Mouse (Mus musculus) kidney, adult 11 months (tissue): ENCODE measurements around the gene Hacl1.
A peak's percentile ranks its signal among the peaks of the same experiment; 100 is the strongest.
"Not testable (repeated sequence)": the region's sequence is repeated elsewhere in the genome, so short reads cannot be mapped to it uniquely, and the experiment has no call there.

ENCODE experiments used
- DNase-seq: peaks from one replicate; pipeline ENCODE4 v3.0.0; 2022

Gene Hacl1

DNA sequence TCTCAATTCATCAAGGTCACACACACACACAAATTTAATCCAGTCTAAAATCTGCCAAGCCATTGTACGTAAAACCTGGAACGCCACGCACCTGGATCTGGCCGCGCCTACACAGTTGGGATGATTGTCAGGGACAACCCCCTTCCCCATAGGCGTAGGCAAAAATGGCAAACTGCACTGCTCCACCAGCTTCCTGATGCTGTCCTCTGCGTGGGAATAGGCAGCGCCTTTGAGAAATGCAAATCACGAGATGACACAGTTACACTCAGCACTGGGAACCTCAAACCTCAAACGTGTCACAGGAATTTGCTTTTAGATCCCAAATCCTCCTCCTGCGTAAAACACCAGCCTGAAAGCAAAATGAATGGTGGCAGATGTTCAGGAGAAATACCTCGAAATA is 18.3 kb downstream of the Hacl1 start:
- no peak for DNase-seq

DNA sequence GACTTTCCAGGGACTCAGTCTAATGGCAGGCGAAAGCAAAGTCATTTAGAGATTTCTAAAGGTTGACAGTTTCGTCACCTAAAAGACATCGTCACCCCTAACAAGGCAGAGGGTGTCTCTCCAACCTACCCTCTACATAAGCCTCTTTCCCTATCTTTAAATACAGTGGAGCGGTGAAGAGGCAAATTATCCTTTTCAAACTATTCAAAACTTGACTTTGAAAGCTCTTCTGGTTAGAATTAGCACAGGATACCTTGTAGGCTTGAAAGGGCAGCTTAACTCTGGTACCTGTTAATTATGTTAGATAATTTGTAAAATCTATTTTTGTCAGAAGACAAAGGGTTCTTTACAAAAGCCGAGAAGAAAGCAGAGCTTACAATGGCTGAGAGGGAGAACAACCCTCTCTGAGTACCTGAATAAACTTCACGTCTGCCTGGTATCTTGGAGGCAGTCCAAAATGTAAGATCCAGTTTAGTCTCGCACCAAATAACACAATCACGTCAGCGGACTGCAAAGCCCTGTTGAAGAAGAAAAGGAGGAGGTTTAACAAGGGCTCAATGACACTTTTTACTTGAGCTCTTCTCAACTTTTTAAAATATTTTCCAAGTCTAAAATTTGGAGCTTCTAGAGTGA is 20.4 kb downstream of the Hacl1 start:
- no peak for DNase-seq

DNA sequence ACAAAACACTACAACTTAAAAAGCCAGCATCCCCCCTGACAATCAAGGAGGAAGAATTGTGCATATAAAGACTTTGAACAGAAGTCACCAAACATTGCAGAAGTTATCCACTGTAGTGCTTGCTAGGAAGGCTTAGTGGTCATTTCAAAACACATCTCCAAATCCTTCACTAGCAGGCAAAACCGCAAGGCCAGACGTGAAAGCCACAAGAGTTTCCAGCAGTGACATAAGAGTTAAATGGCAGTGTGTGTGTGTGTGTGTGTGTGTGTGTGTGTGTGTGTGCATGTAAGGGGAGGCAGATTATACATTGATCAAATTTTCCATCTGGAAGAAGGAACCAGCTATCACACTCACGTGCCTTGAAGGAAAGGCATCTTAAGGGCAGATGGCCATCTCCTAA is 23.1 kb downstream of the Hacl1 start:
- no peak for DNase-seq

DNA sequence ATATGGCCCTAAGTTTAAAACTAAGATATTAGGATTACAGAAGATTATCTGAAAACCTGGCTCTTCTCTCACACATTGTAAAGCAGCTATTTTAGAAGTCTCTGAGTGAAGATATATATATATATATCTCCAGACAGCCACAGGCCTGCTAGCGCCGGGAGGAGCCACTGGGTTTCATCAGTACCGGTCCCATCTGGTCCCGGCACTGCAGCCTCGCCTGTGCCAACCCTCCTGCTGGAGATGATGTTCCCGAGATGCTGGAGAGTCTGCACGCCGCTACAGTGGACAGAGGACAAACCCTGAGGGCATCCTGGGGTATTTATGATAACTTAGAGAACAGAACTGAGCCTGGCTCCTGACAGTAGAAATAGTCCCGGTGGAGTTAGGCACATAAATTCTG is 23.9 kb downstream of the Hacl1 start:
- no peak for DNase-seq

DNA sequence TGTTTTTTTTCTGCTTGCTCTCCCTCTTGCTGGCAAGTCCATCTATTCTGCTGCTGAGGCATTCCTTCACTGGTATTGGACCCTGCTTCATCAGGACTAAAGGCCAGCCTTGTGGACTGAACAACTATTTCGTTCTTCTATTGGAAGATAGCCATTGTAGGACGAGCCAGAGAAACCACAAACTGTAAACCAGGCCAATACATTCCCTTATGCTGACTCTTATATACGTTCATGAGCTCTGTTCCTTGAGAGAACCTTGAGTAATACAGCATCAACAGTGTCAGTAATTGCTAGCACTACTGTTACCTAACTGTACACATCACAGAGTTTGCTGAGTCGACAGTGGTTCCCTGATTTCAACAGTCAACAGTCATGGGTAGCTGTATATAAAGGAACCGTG is 27.4 kb downstream of the Hacl1 start:
- DNase-seq = no peak

DNA sequence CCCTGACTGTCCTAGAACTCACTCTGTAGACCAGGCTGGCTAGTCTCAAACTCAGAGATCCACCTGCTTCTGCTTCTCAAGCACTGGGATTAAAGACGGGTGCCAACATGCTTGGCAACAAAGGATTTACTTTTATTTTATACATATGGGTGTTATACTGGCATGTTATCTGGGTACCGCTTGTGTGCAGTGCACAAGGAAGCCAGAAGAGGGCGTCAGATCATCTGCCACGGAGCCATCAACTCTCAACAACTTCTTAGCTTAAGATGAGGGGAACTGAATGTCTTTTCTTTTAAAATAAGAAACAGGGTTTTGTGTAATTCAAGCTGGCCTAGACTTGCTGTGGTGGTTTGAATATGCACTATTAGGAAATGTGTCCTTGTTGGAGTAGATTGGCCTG is 29.1 kb downstream of the Hacl1 start:
- no peak for DNase-seq

DNA sequence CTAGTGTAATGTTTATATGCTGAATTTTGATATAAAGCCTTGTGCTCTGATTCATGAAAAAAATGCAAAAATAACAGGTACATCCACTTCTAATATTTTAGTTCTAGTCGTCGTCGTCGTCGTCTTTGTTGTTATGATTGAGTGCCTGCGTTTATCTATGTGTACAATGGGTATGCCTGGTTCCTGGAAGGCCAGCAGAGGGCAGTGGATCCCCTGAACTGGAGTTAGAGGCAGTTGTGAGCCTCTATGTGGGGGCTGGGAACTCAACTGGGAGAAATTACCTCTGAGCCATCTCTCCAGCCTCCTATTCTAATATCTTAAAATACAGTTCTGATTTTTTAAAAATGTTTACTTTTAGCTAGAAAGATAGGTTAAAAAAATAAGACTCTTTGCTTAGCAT is 35.6 kb downstream of the Hacl1 start:
- DNase-seq = no peak

DNA sequence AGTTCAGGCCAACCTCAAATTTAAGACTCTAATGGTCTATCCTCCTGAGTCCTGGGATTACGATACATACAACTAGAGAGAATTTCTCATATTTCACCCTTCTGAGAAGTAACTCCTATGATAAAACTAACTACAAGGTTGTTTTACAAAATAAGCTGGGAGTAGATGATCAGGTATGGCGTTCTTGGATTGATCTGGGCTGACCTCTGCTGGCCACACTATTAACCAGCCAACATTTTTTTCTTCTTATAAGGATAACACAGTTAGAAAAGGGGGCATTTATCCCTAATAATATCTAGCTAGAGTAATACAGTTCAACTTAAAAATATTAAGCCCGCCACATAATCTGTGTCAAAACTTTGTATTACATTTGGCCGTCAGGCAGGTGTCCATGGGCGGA is 36.2 kb downstream of the Hacl1 start:
- no peak for DNase-seq

DNA sequence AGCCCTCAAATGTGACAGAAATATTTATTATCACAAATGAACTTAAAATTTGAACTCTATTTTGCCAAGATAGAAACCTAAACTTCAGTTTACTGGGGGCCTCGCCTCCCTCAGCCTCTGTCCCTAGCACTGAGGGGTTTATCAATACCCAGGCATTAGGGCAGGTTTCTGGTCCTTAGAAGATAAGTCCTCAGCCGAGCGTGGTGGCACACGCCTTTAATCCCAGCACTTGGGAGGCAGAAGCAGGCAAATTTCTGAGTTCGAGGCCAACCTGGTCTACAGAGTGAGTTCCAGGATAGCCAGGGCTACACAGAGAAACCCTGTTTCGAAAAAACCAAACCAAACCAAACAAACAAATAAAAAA is 38.5 kb downstream of the Hacl1 start:
- DNase-seq = not testable (repeated sequence)

DNA sequence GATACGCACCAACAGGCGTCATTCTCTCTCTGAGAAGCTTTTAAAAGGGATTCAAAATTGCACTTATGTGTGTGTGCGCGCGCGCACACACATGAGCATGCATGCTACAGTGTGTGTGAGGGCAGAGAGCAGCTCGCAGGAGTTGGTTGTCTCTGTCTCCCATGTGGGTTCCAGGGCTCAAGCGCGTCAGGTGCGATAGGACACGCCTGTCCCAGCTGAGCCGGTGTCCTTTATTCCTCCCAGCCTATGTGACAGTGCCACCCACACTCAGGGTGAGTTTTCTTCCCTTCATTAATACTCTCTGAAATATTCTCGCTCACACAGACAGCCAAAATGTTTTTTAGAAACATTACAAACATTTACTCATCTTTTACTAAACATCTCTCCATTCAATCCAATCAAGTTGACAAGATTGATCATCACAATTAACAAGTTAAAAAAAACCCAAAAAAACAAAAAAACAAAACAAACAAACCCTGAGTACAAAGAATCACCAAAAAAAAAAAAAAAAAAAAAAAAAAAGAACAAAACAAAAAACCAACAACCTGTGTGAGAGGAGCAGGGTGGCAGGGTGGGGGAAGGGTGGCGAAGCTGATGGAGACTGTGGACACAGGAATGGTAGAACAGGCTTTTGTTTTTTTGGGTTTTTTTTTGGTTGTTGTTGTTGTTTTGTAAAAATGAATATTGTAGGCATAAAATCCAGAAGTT is 39.0 kb downstream of the Hacl1 start:
- DNase-seq = no peak

DNA sequence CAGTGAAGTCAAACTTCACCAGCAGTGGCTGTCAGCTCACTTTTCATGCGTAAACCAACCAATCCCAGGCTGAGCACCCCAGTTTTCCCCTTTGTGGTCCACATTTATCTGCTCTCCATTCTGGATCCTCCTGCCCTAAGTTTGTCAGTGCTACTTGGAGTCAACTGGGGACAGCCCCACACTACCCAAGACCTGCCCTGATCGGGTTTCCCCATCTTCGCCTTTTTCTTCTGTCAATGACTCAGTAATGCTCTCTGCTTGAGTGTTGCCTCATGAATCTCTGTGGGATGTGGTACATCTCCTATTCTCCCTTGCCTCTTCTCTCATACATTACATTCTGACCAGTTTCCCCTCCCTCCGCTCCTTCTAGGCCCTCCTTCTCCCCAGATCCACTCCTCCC is 43.6 kb downstream of the Hacl1 start:
- DNase-seq = no peak

DNA sequence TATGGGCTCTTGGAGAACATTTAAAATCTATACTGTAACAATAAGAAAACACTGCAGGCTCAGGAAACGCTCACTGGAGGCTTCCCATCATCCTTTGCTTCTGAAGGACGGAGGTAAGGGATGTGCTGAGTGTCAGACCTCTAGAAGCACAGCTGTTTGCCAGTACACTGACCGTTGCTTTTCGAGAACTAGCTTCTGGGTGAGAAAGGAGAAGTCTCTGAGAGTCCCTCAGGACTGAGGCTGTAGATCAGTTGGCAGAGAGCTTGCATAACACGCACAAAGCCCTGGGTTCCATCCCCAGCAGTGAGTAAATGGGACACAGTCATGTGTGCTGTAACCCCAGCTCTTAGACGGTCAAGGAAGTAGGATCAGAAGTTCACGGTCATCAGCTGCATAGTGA is 44.7 kb downstream of the Hacl1 start:
- no peak for DNase-seq

DNA sequence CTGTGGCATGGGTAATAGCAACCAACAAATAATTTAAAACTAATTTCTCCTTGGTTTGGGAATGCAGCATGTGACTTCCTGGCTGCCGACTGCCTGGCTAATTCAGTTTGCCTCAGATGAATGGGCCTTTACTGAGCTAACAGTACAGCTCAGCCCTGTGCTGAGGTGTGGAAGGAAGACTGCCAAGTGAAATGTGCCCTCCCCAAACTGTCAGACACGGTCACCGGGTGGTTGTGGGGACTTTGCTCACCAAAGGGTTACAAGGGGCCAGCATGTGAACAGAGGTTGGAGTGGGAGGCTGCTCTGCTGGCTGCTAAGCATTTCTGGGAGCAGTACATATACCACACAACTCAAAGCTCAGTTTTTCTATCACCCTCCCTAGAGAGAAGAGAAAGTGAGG is 46.4 kb downstream of the Hacl1 start:
- peak; percentile 67 for DNase-seq

DNA sequence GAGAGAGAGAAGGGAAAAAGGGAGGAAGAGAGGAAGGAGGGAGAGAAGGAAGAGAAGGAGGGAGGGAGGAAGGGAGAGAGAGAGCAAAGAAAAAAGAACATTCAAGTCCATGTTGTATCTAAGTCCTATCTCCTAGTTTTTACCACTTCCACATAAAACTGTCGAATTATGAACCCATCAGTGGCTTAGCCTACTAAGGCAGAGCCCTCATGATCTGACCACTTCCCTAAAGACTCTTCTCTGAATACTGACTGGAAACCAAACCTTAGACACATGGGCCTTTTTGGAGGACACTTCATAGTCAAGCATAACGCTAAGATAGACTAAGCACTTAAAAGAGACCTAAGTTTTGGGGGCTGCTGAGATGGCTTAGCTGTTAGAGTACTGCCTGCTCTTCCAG is 48.0 kb downstream of the Hacl1 start:
- no peak for DNase-seq

DNA sequence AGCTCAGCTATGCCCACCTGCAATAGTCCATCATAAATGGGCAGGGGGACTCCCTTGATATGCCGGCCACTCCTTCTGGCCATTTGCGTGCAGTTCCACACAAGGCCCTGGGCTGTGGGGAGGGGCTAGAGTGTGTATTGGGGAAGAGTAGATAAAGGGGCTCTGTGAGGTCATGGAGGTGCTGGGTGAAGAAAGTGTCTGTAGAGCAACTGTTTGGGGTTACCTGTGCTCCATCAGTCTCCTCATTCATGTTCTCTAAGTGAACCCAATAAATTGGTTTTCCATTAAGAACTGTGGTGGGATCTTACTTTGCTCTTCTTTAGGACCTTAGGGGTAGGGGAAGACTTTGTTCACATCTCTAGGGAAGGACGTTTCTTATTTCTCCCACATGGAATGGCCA is 49.8 kb downstream of the Hacl1 start, which contains the start of gene Colq:
TSS of gene Colq (minus strand) at position 101 of the 400 bp plus-strand sequence.
- DNase-seq = no peak

DNA sequence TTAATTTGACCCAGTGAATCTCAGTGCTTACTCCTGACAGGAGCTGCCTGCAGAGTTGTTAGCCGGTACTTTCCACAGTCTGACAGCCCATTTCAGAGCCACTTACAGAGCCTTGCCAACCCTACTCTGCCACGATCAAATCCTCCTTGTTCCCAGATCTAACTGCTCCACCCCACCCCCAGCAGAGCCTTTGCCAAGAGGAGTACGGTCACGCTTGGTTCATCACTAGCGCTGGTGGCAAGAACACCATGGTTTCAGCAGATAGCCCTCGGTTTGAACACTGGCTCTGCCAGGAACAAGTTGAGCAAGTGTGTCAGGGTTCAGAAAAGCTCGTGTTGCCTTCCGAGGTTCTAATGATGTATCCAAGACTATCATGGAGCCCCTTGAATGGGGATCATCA is 54.6 kb downstream of the Hacl1 start:
- DNase-seq = no peak

DNA sequence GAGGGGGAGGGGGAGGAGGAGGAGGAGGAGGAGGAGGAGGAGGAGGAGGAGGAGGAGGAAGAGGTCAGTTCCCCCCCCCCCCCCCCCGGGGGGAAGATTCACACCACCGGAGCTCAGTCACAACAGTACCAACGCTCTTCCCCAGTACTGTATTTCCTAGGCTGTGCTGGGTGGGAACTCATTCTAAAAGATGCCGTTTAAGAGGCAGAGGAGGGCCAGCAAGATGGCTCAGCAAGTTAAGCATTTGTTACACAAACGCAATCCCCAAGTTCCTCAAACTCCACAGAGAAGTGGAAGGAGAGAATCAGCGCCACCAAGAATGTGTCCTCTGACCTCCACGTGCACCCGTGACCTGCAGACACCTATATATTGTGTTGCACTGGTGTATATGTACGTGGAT is 58.0 kb downstream of the Hacl1 start:
- no peak for DNase-seq

DNA sequence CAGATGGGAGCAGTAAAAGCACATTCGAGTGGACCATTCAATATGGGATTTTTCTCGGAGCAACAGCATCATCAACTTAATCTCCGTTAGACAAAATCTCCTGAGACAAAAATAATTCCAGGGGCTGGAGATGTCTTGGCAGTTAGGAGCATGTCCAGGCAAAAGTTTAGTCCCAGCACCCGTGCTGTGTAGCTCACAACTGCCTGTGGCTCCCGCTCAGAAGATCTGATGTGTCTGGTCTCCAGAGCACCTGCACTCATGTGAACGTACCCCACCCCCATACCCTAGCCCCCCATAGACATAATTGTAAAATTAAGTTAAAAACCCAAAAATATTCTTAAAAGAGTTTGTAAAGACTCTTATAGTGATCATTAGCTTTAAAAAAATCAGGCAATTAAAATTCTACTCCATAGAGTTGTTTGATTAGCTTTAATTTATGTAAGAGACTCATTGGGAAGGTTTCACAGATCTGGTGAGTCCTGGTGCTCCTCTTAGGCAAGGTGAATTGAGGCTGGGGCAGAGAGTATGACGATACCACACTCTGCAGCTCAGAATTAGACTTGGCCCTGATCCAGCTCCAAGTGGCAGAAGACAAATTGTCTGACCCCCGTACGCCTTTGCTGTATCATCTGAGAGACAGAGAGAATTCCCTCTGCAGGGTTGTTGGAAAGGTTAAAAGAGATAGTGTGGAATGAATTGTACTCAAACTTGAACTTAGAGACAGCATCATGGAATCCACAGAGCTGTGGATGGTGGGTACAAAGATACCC is 62.9 kb downstream of the Hacl1 start:
- no peak for DNase-seq

DNA sequence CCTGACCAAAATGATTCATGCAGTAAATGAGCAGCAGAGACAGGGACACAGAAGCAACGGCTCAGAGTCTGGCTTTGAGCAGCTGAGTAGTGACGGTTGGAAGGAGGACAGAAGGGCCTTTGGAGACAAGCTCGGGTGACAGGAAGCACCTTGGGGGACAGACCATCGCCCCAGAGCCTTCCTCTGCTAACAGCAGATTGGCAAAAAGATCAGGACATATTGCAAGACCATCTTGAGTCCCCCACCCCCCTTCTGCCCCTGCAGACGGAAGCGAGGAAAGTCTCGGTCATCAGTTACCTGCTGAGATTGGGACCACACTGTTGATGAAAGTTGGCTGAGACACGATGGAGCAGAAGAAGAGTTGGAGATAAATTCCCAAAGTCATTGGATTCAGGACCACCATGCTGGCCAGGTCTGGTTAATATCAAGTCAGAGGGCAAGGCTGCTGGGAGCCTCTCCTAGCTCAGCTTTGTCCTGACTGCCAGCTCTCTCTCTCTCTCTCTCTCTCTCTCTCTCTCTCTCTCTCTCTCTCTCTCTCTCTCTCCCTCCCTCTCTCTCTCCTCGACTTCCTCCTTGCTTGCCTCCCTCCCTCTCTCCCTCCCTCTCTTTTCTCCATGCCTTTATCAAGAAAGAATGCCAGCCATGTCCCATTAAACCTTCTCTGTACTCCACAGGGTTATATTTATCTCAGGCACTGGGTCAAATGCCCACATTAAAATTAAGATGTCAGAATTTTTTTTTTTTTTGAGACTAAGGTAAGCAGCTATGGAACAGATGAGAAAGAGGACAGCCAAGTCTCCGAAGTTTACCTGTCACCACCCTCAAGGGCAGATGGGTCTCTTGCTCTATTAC is 64.0 kb downstream of the Hacl1 start:
- no peak for DNase-seq

DNA sequence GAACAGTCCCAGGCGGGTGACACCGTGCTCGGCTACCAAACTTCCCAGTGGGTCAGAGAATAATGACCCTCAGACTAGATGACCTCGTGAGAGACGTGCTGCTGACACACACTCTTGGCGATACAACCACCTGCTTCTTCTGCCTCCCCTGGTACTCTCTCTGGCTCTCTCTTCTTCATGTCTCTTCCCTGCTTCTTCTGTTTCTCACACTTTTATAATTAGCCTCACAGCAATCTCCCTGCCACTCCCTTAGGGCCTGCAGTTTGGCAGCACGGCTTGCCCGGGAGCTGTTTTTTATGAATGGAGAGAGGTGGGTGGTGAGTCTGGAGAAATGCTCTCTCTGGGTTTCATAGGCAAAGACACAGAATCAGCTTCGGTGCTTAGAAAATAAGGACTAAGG is 65.2 kb downstream of the Hacl1 start:
- DNase-seq = no peak

DNA sequence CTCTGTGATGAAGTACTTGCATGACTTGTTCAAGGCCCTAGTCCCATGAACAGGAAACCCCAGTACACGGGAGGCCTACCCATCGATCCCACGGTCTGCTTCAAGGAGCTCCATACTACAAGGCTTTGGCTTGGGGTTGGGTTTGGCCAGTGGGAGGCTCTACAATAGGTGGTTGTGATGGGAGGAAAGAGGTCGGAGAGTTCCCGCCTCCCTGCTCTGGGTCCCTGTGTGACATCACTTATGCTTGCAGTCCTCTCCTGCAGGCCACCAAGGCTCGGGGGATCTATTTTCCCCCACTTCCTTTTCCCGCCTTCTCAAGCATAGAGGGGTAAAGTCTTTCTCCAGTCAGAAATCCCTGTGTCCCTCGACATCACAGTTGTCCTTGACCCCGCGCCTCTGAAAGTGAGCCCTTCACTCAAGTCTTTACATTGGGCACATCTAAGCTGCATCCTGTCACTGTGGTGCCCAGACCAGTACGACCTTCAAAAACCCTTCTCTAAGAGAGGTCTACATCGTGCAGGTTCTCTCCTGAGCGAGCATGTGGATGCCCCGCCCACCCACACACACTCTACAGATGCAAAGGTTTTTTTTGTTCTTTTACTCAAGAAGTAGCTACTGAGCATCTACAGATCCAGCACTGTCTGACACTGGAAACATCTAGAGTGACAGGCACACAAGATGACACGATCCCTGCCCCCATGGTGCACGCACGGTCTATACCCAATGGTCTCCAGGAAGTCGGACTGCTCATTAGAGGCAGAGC is 66.0 kb downstream of the Hacl1 start:
- no peak for DNase-seq

DNA sequence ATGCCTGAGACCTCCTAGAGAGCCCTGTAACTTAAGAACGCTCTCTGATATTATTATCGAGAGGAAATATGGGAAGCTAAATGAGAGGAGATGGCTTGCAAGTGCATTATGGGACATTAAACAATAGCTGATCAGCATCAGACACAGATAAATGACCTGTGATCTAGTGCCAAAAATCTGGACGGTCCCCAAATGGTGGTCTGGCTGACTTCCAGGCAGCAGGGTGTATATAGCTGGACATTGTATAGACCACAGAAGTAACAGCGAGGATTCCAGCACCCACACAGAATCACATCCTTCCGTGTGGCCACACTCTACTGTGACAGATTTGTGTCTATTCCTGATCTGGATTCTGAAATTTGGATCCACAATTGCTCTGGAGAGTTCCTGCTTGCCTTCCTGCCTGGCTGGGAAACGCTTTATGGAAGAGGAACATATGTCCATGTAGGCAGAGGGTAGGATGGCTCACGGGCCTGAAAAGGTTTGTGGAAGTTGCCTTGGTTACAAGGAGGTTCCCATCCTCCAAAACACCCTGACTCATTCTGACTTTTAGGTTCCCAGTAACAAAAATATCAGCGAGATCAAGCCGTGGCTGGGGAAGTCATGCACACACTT is 68.4 kb downstream of the Hacl1 start:
- no peak for DNase-seq
